Mouse (Mus musculus) E14TG2a.4 (cell line): ENCODE data around the gene Ptcd2.
"Not testable (repeated sequence)": the region's sequence is repeated elsewhere in the genome, so short reads cannot be mapped to it uniquely, and the experiment has no call there.

Experiments used
- H3K27me3 ChIP-seq: 2 replicates; pipeline ENCODE4 v1.6.1; 2014; ENCODE audit warnings: low read length, control low read depth; ENCODE audit not compliant: insufficient read depth
- H3K36me3 ChIP-seq: 2 replicates; pipeline ENCODE4 v1.6.1; 2014; ENCODE audit warnings: low read length, control low read depth; ENCODE audit not compliant: insufficient read depth
- H3K4me1 ChIP-seq: replicated peaks from 2 replicates; pipeline ENCODE4 v1.6.1; 2014; ENCODE audit warnings: low read depth, low read length, control low read depth
- H3K4me3 ChIP-seq: replicated peaks from 2 replicates; pipeline ENCODE4 v1.5.1; 2014; ENCODE audit warnings: mild to moderate bottlenecking, low read length
- H3K9me3 ChIP-seq: 2 replicates; pipeline ENCODE4 v1.6.1; 2014; ENCODE audit warnings: low read length, control low read depth
- CTCF ChIP-seq: conservative IDR thresholded peaks from 2 replicates; pipeline ENCODE4 v1.5.1; 2014; ENCODE audit warnings: low read length
- NANOG ChIP-seq: IDR thresholded peaks from 2 replicates; pipeline ENCODE4 v1.6.1; 2014; ENCODE audit warnings: borderline replicate concordance, low read length, mixed read lengths
- POU5F1 ChIP-seq: IDR thresholded peaks from 2 replicates; pipeline ENCODE4 v1.6.1; 2014; ENCODE audit warnings: low read length, borderline replicate concordance

The Ptcd2 gene

DNA sequence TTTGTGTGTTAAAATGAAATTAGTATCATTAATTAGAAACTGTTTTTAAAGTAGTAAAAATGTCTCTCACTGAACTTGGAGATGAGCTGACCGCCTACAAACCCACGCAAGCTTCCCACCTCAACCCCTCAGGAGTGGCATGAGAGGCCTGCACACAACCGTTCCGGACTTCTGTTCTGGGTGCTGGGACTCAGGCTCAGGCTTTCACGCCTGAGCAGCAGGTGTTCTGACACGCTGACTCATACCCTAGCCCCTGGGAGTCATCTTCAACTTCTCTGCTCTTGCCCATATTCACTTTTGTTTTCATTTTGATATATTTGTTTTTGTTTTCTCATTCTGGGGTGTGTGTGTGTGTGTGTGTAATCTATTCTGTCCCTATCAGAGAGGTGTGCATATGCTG lies 5.5 kb upstream of the Ptcd2 start:
- TF ChIP-seq POU5F1 (no peak), NANOG (no peak)
- H3K9me3 ChIP-seq: no peaks in the 10 kb centered on the region
- H3K4me3 ChIP-seq: no peak overlapping the region
- peaks cover 65% of the 10 kb centered on the region for H3K36me3 ChIP-seq
- H3K4me1 ChIP-seq: peaks cover 50% of the 10 kb centered on the region
- no peaks in the 10 kb centered on the region for H3K27me3 ChIP-seq

DNA sequence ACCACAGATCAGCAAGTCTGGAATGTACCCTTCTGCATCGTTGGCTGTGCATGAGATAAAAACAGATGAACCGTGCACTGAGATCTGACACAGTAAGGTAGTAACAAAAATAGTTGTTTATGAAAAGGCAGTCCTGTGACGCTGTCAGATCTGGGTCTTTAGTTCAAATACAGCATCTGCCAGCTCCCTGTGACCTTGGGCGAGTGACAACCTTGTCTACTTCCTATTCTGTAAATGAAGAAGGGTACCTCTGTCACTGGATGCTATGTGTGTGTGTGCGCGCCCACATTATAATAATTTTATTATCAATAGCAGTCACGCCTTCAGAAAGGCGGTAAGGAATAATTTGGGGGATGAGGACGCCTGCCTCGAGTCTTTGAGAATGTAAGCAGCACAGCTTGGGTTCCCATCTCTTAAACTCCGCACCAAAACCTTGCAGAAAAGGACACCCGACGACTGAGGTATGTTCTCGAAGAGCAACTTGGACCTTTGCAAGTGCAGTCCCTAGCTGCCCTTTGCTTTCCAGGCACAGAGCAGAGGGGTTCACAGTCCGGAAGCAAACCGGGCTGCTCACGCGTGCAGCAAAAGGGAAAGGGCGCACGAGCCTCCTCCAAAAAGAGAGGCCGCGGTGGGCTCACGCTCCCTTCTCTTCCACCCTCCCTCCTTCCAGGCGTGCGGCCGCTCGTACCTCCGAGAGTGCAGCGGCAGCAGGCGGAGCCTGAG lies 468 bp downstream of the Ptcd2 start:
- Histone ChIP-seq H3K4me3 (peak overlapping the region; percentile 100), H3K9me3 (no peaks in the 10 kb centered on the region), H3K4me1 (peaks cover 42% of the 10 kb centered on the region), H3K27me3 (no peaks in the 10 kb centered on the region), H3K36me3 (peaks cover 68% of the 10 kb centered on the region)
- TF ChIP-seq POU5F1 (no peak), CTCF (no peak), NANOG (no peak)

DNA sequence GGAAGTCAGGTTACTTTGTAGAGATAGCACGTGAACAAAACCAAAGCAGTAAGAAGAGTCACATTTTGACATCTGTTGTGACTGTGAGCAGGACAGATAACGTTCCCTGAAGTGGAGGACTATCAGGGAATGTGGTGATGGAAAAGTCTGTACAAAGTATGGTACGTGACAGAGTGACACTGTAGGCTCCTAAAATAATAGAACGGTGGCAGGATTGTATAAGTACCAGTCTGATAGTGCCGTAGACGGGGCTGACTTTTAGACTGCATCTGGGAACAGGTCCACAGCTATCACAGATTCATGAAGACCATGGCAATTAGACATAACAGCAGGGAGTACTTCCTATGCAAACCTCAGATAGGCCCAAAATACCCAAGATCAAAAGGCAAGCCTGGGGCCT lies 3.0 kb downstream of the Ptcd2 start:
- H3K9me3 ChIP-seq: no peaks in the 10 kb centered on the region
- TF ChIP-seq POU5F1: no peak
- TF ChIP-seq NANOG: no peak
- peaks cover 29% of the 10 kb centered on the region for H3K4me1 ChIP-seq
- H3K4me3 ChIP-seq: no peak overlapping the region
- H3K36me3 ChIP-seq: peaks cover 70% of the 10 kb centered on the region
- no peaks in the 10 kb centered on the region for H3K27me3 ChIP-seq

DNA sequence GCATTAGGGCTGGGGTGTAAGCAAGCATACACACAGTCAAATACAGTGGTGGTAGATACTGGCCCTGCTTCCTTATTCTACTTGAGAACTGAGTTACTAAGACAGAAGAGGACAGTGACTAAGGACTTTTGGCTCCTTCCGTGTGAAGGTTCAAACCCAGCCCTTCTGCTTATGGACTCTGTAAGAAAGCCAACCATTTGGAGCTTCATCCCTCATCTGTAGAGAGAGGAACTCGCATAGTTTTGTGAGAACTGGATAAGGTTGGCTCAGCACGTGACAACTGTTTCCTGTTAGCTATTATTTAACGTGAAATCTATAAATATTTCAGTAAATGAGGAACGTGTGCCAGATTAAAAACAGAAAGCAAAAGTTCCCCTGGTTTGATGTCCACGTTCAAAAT lies 7.0 kb downstream of the Ptcd2 start:
- no peak for TF ChIP-seq POU5F1
- no peak for TF ChIP-seq NANOG
- no peak for TF ChIP-seq CTCF
- H3K4me3 ChIP-seq: no peak overlapping the region

DNA sequence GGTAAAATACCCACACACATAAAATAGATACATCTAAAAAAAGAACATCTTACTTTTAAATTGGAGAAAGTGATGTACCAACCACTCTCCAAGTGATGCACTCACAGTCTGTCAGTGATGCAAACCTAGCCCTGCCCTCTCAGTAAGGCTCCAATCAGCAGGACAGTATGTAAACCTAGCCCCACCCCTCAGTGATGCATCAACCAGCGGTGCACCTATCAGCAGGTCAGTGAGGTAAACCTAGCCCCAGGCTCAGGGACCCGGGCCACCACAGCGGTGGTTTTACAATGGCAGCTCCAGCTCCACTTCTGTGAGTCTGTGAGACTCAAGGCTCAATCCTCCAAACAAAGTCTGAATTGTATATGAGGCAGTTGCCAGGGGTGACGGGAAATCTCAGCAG lies 13.2 kb downstream of the Ptcd2 start:
- H3K4me1 ChIP-seq: peaks cover 14% of the 10 kb centered on the region
- no peak for TF ChIP-seq CTCF
- TF ChIP-seq POU5F1: no peak
- TF ChIP-seq NANOG: no peak
- no peaks in the 10 kb centered on the region for H3K9me3 ChIP-seq
- H3K27me3 ChIP-seq: no peaks in the 10 kb centered on the region
- peaks cover 95% of the 10 kb centered on the region for H3K36me3 ChIP-seq
- no peak overlapping the region for H3K4me3 ChIP-seq

More for the DNA sequence above, 7.0 kb downstream of the Ptcd2 start:
- H3K27me3 ChIP-seq: no peaks in the 10 kb centered on the region
- H3K4me1 ChIP-seq: peaks cover 5% of the 10 kb centered on the region; the same call in 1 of the 2 replicates
- no peaks in the 10 kb centered on the region for H3K9me3 ChIP-seq
- peaks cover 96% of the 10 kb centered on the region for H3K36me3 ChIP-seq

DNA sequence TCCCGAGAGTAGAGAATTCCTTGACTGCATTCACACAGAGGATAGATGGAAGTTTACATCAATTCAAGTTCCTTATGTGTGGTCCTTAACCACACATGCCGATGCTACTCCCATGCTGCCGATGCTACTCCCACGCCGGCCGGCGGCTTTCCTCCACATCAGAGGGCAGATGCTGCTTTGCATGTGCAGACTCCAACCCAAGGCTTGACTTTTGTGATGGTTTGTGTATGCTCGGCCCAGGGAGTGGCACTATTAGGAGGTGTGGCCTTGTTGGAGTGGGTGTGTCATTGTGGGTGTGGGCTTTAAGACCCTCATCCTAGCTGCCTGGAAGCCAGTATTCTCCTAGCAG lies 20.2 kb downstream of the Ptcd2 start:
- not testable (repeated sequence) for H3K27me3 ChIP-seq, H3K9me3 ChIP-seq
- Histone ChIP-seq H3K36me3 (peaks cover 93% of the 10 kb centered on the region), H3K4me3 (0 out of 2 replicates have a peak overlapping the region, but pooled peaks have one; percentile 1), H3K4me1 (peaks cover 31% of the 10 kb centered on the region)

DNA sequence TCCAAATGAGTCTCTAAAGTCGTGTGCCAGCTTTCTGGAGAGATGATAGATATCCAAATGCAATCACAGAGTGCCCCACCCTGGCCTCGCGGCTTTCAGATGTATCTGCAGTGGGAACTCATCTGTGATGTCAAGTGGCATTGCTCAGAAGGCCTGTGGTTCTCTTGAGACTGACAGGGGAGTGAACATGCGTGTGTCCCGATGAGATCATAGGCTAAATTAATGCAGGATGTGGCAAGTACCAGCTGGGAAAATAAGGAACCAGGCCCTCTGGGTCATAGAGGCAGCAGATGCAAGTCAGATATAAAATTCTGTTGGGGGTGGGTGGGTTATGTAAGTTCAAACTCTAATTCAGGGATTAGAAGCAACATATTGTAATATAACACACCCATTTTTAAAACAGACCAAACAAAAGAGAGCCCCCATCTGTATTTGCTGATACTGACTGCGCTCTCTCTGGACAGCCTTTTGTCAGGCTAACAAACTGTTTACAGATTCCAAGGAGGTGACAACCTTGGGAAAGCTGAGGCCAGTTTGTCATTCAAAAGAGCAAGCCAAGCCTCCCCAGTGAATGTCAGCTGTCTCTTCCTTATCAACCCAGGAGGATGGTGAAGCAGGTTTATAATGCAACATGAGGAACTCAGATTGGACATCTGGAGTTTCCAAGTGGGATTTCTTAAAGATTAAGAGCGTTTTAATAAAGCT lies 20.7 kb downstream of the Ptcd2 start:
- Histone ChIP-seq H3K36me3 (peaks cover 92% of the 10 kb centered on the region), H3K4me3 (0 out of 2 replicates have a peak overlapping the region, but pooled peaks have one; percentile 1), H3K9me3 (no peaks in the 10 kb centered on the region), H3K27me3 (no peaks in the 10 kb centered on the region), H3K4me1 (peaks cover 31% of the 10 kb centered on the region)
- TF ChIP-seq POU5F1 (no peak), NANOG (no peak), CTCF (no peak)

DNA sequence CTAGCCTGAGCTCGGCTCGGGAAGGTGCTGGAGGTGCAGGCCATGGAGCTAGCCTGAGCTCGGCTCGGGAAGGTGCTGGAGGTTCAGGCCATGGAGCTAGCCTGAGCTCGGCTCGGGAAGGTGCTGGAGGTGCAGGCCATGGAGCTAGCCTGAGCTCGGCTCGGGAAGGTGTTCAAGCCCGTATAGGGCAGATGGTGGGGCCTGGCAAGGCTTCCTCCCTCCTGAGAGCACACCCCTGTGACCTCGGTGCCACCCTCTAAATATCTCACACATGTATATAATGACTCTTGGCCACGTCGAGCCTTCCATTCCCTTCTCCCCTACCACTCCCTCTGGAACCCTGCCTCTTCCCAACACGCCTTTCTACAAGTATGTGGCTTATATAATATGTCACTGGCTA lies 21.6 kb downstream of the Ptcd2 start:
- not testable (repeated sequence) for H3K4me3 ChIP-seq, H3K9me3 ChIP-seq, H3K27me3 ChIP-seq
- H3K4me1 ChIP-seq: peaks cover 31% of the 10 kb centered on the region
- H3K36me3 ChIP-seq: peaks cover 86% of the 10 kb centered on the region

DNA sequence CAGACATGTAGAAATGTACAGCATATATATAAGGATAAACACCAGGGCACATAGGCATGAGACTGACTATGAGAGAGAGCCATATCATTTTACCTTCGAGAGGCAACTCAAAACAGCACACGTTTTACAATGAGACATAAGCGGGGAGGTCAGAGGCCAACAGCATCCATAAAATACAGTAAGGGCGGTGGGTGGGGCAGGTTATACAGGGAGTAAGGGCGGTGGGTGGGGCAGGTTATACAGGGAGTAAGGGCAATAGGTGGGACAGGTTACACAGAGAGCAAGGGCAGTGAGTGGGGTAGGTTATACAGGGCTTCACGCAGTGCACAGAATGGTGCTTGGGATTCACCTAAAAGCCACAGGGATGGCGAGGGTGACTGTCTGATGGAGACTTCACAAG lies 24.1 kb downstream of the Ptcd2 start:
- Histone ChIP-seq H3K9me3 (no peaks in the 10 kb centered on the region), H3K36me3 (peaks cover 64% of the 10 kb centered on the region), H3K27me3 (no peaks in the 10 kb centered on the region), H3K4me1 (peaks cover 31% of the 10 kb centered on the region), H3K4me3 (no peak overlapping the region)
- TF ChIP-seq POU5F1: no peak
- no peak for TF ChIP-seq NANOG
- no peak for TF ChIP-seq CTCF
